ENCODE assay signal across 9 mouse cellular contexts in genomic region chr11:4578682-4579081, GRCm38 (mm10). TPM values are rescaled to one million over a fixed set of nuclear protein-coding genes. Genes with fewer than 3 reads are reported as not detected.
DNase-seq lines count a peak whose midpoint lies in the region; ATAC-seq and TF ChIP-seq lines count a peak whose summit lies in the region.
"Had no signal": no experiment of that assay in that cellular context is flagged by ENCODE, and none has a peak within 500 bp of the region (broad histone marks: within the 10 kb centered on the region; RNA-seq: fewer than 3 reads in every experiment).

No protein-coding gene starts in this region.

- ATAC-seq in kidney, embryonic 16.5 days (ENCODE audit: low FRiP score, low TSS enrichment) = no peak
- ATAC-seq in Patski = peak; percentile 57

- WGBS in kidney, adult 2 months = 28% methylated on average over 2 of the region's 2 CpGs
- 63% methylated on average over 2 of the region's 2 CpGs for WGBS in kidney, embryonic 16.5 days

- H3K9ac ChIP-seq in kidney, embryonic 16.5 days (replicated peaks; ENCODE audit: low read length) = no peak overlapping the region
- H3K9ac ChIP-seq: heart, embryonic 15.5 days had no signal

- no peak for TF ChIP-seq CTCF in kidney, adult 2 months (conservative IDR thresholded peaks at IDR 0.05; ENCODE audit: insufficient read depth, insufficient read length, low read depth, low read length)
- TF ChIP-seq CTCF in Patski (IDR thresholded peaks at IDR 0.05) = no peak

- H3K27me3 ChIP-seq in kidney, adult 2 months (replicated peaks; ENCODE audit: control insufficient read depth, insufficient read depth, low read length) = no peaks in the 10 kb centered on the region
- H3K27me3 ChIP-seq in kidney, embryonic 16.5 days (ENCODE audit: insufficient read depth, low read length) = no peaks in the 10 kb centered on the region
- no peaks in the 10 kb centered on the region for H3K27me3 ChIP-seq in Patski
- H3K27me3 ChIP-seq: heart, embryonic 15.5 days had no signal

- peak; percentile 70 for DNase-seq in kidney, adult 2 months
- peak; percentile 85 for DNase-seq in Patski (ENCODE audit: low read depth, low spot score)
- peak; percentile 34 to 47 for DNase-seq in cerebellum, postnatal 14 days
- DNase-seq in kidney, postnatal 10 days = peak; percentile 71
- peak; percentile 73 to 79 for DNase-seq in right cerebral cortex, adult 2 months (ENCODE audit: low spot score in 2 of 2)
- no peak for DNase-seq in thymus, postnatal 36 days
- no peak for DNase-seq in yolk sac, embryonic 10.5 days (ENCODE audit: low spot score)

- H3K4me3 ChIP-seq in kidney, adult 2 months (ENCODE audit: insufficient read depth, low read depth, low read length) = no peak overlapping the region
- H3K4me3 ChIP-seq in kidney, embryonic 16.5 days (ENCODE audit: low read length) = no peak overlapping the region
- H3K4me3 ChIP-seq: heart, embryonic 15.5 days had no signal

- TF ChIP-seq POLR2A in kidney, adult 2 months (IDR thresholded peaks at IDR 0.05; ENCODE audit: low read depth, low read length) = no peak

- peaks cover 4% of the 10 kb centered on the region; the same call in 1 of the 2 replicates for H3K4me1 ChIP-seq in kidney, adult 2 months (ENCODE audit: control insufficient read depth, insufficient read depth, low read length)
- H3K4me1 ChIP-seq in kidney, embryonic 16.5 days (ENCODE audit: insufficient read depth, low read length) = 0 out of 2 replicates have a peak, but pooled peaks cover 9% of the 10 kb centered on the region

- CTCF ChIA-PET in Patski (lab: Charles Lee) = no interaction called here

- POLR2A ChIA-PET in Patski (lab: Charles Lee) = no interaction called here

- no peaks in the 10 kb centered on the region for H3K36me3 ChIP-seq in kidney, adult 2 months (ENCODE audit: control insufficient read depth, insufficient read depth, low read length)
- no peaks in the 10 kb centered on the region for H3K36me3 ChIP-seq in kidney, embryonic 16.5 days (ENCODE audit: insufficient read depth, low read length)
- H3K36me3 ChIP-seq: heart, embryonic 15.5 days had no signal

- no peak overlapping the region for H3K27ac ChIP-seq in kidney, adult 2 months (ENCODE audit: insufficient read depth, low read depth, low read length)
- no peak overlapping the region for H3K27ac ChIP-seq in kidney, embryonic 16.5 days (ENCODE audit: low read length)
- H3K27ac ChIP-seq: heart, embryonic 15.5 days had no signal

- no peak overlapping the region for H3K4me2 ChIP-seq in kidney, embryonic 16.5 days (replicated peaks; ENCODE audit: low read depth, low read length)
- H3K4me2 ChIP-seq: heart, embryonic 15.5 days had no signal

- in situ Hi-C loops in Patski (cut with MboI; ENCODE audit: low pct_unique_long_range_greater_than_20kb) = no loop called here

- H3K9me3 ChIP-seq in kidney, embryonic 16.5 days (ENCODE audit: low read length) = no peaks in the 10 kb centered on the region
- H3K9me3 ChIP-seq: heart, embryonic 15.5 days had no signal

RNA-seq across cellular contexts. Expression of gene Mtmr3, which starts 16.0 kb away (rescaled TPM):
- 30.4 and 31.8 TPM in 2 replicates for polyA plus RNA-seq in kidney, adult 2 months (2012; rRNA removed)
- 27.1 and 27.4 TPM in 2 replicates for polyA plus RNA-seq in kidney, embryonic 16.5 days (2015; fragmentation: Nextera tagmentation; extraction: Ambion mirVana)
- polyA plus RNA-seq in Patski (2021) = 49.1 TPM

RNA-seq across cellular contexts. Expression of gene Gm11032, which starts 41.2 kb away (rescaled TPM):
- not detected in 2 replicates for polyA plus RNA-seq in kidney, adult 2 months (2012; rRNA removed)
- polyA plus RNA-seq in kidney, embryonic 16.5 days (2015; fragmentation: Nextera tagmentation; extraction: Ambion mirVana) = not detected in 2 replicates
- polyA plus RNA-seq in Patski (2021) = not detected
- polyA plus RNA-seq: heart, embryonic 15.5 days had no signal

RNA-seq across cellular contexts. Expression of gene Ascc2, which starts 58.9 kb away (rescaled TPM):
- polyA plus RNA-seq in kidney, adult 2 months (2012; rRNA removed) = 17.7 and 18.0 TPM in 2 replicates
- 33.4 and 36.0 TPM in 2 replicates for polyA plus RNA-seq in kidney, embryonic 16.5 days (2015; fragmentation: Nextera tagmentation; extraction: Ambion mirVana)
- 32.6 TPM for polyA plus RNA-seq in Patski (2021)

Comparison
In these comparisons a context has a peak if more than half of its experiments do, and no peak if none do; other contexts are left out.
1. DNase-seq: peak in kidney, adult 2 months (single experiment), Patski (single experiment), cerebellum, postnatal 14 days (2 of 2), kidney, postnatal 10 days (single experiment) and right cerebral cortex, adult 2 months (2 of 2); none in thymus, postnatal 36 days (0 of 2) and yolk sac, embryonic 10.5 days (single experiment).